Mouse (Mus musculus) liver, embryonic 14.5 days (tissue): ENCODE measurements around the gene Sfrp2.

ENCODE experiments used
- CTCF ChIP-seq: IDR thresholded peaks from 2 replicates; pipeline ENCODE4 v1.5.1; 2016; ENCODE audit warnings: antibody characterized with exemption, low read depth, control low read depth
- EP300 ChIP-seq: IDR thresholded peaks from 2 replicates; pipeline ENCODE4 v1.6.1; 2016; ENCODE audit warnings: antibody characterized with exemption, low read depth

DNA sequence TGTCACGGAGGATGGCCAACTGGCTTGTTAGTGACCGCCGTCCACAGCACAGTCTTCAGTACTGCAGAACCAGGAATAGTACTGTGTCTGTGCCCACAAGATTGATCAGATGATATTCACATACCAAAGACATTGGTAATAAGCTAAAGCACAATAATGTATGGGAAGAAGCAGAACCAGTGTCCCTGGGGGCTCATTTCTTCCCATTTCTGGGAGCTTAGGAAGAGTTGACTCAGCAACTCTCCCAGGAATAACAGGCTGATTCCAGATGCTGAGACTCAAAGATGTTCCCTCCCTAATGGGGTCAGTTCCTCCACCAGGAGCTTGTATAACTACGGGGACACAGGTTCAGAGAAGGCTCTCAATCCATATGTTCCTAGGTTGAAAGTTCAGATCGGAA, 13.9 kb upstream of the Sfrp2 start:
- TF ChIP-seq CTCF: no peak
- TF ChIP-seq EP300: no peak
